Mouse (Mus musculus): ENCODE data around the gene Chrna1. TPM values are rescaled to one million over a fixed set of nuclear protein-coding genes. Genes with fewer than 3 reads are reported as not detected.
A peak's percentile ranks its signal among the peaks of the same experiment; 100 is the strongest.

Chrna1 gene
- polyA plus RNA-seq, 1 experiment, result 391 TPM

- no peaks in the 10 kb centered on the region for H3K27me3 ChIP-seq (ENCODE audit: control insufficient read depth, insufficient read depth, insufficient read length)
- H3K4me2 ChIP-seq (ENCODE audit: low read depth), result no peak overlapping the region
- TF ChIP-seq MYOD1 (IDR thresholded peaks at IDR 0.05; ENCODE audit: control insufficient read depth in 1 of 3, insufficient read length in 2 of 3, low read depth in 2 of 3) (no peak), POLR2AphosphoS2 (IDR thresholded peaks at IDR 0.05; ENCODE audit: insufficient read length, low read depth) (no peak), MAX (IDR thresholded peaks at IDR 0.05; ENCODE audit: low read depth) (no peak), POLR2A (IDR thresholded peaks at IDR 0.05; ENCODE audit: insufficient read length, low read depth) (no peak)
- H3K79me2 ChIP-seq (ENCODE audit: control insufficient read depth, insufficient read depth), result no peaks in the 10 kb centered on the region
- no peak overlapping the region for H3K4me3 ChIP-seq
- no peak overlapping the region for H3ac ChIP-seq (ENCODE audit: control insufficient read depth, insufficient read length)
- H3K36me3 ChIP-seq (ENCODE audit: control insufficient read depth, insufficient read depth), result no peaks in the 10 kb centered on the region
Observed at GRCm38 (mm10) chr2:73588951-73589350, 8.8 kb upstream of the Chrna1 start.

GRCm38 (mm10) chr2:73587109-73587506 is 7.0 kb upstream of the Chrna1 start:
- Histone ChIP-seq H3K79me2 (ENCODE audit: control insufficient read depth, insufficient read depth) (no peaks in the 10 kb centered on the region), H3K4me3 (no peak overlapping the region), H3ac (ENCODE audit: control insufficient read depth, insufficient read length) (no peak overlapping the region), H3K4me2 (ENCODE audit: low read depth) (peak overlapping the region; percentile 31), H3K27me3 (ENCODE audit: control insufficient read depth, insufficient read depth, insufficient read length) (no peaks in the 10 kb centered on the region), H3K36me3 (ENCODE audit: control insufficient read depth, insufficient read depth) (no peaks in the 10 kb centered on the region)
- TF ChIP-seq MYOG (IDR thresholded peaks at IDR 0.05; ENCODE audit: control insufficient read depth in 1 of 3, insufficient read depth in 1 of 3, insufficient read length in 2 of 3, low read depth in 2 of 3) (peak in 1 of 3 experiments; percentile 13), TCF3 (IDR thresholded peaks at IDR 0.05; ENCODE audit: insufficient read length, low read depth) (no peak)

- H3K79me2 ChIP-seq (ENCODE audit: control insufficient read depth, insufficient read depth), result no peaks in the 10 kb centered on the region
- H3K4me3 ChIP-seq, result no peak overlapping the region
- TF ChIP-seq POLR2AphosphoS2 (IDR thresholded peaks at IDR 0.05; ENCODE audit: insufficient read length, low read depth) (no peak), POLR2A (IDR thresholded peaks at IDR 0.05; ENCODE audit: insufficient read length, low read depth) (no peak), MYOG (IDR thresholded peaks at IDR 0.05; ENCODE audit: control insufficient read depth in 1 of 3, insufficient read depth in 1 of 3, insufficient read length in 2 of 3, low read depth in 2 of 3) (no peak), TCF12 (IDR thresholded peaks at IDR 0.05; ENCODE audit: insufficient read depth, poor library complexity, severe bottlenecking) (no peak)
- H3K36me3 ChIP-seq (ENCODE audit: control insufficient read depth, insufficient read depth), result no peaks in the 10 kb centered on the region
- no peaks in the 10 kb centered on the region for H3K27me3 ChIP-seq (ENCODE audit: control insufficient read depth, insufficient read depth, insufficient read length)
- peak overlapping the region; percentile 93 for H3K4me2 ChIP-seq (ENCODE audit: low read depth)
- H3ac ChIP-seq (ENCODE audit: control insufficient read depth, insufficient read length), result no peak overlapping the region
Observed at GRCm38 (mm10) chr2:73586392-73587108, 6.4 kb upstream of the Chrna1 start.

- H3K79me2 ChIP-seq (ENCODE audit: control insufficient read depth, insufficient read depth), result no peaks in the 10 kb centered on the region
- H3K36me3 ChIP-seq (ENCODE audit: control insufficient read depth, insufficient read depth), result no peaks in the 10 kb centered on the region
- no peaks in the 10 kb centered on the region for H3K27me3 ChIP-seq (ENCODE audit: control insufficient read depth, insufficient read depth, insufficient read length)
- no peak overlapping the region for H3ac ChIP-seq (ENCODE audit: control insufficient read depth, insufficient read length)
- TF ChIP-seq USF1 (IDR thresholded peaks at IDR 0.05; ENCODE audit: low read depth), result no peak
- TF ChIP-seq E2F4 (IDR thresholded peaks at IDR 0.05; ENCODE audit: insufficient read depth), result no peak
- peak; percentile 39 for TF ChIP-seq POLR2AphosphoS2 (IDR thresholded peaks at IDR 0.05; ENCODE audit: insufficient read length, low read depth)
- no peak for TF ChIP-seq MYOD1 (IDR thresholded peaks at IDR 0.05; ENCODE audit: control insufficient read depth in 1 of 3, insufficient read length in 2 of 3, low read depth in 2 of 3)
- no peak for TF ChIP-seq TCF12 (IDR thresholded peaks at IDR 0.05; ENCODE audit: insufficient read depth, poor library complexity, severe bottlenecking)
- no peak for TF ChIP-seq TCF3 (IDR thresholded peaks at IDR 0.05; ENCODE audit: insufficient read length, low read depth)
- TF ChIP-seq POLR2A (IDR thresholded peaks at IDR 0.05; ENCODE audit: insufficient read length, low read depth), result peak; percentile 27
- no peak for TF ChIP-seq CEBPB (IDR thresholded peaks at IDR 0.05; ENCODE audit: insufficient read depth, poor library complexity, severe bottlenecking)
- TF ChIP-seq REST (IDR thresholded peaks at IDR 0.05; ENCODE audit: insufficient read depth, insufficient read length), result no peak
- H3K4me3 ChIP-seq, result peak overlapping the region; percentile 47
- H3K4me2 ChIP-seq (ENCODE audit: low read depth), result peak overlapping the region; percentile 93
Observed at GRCm38 (mm10) chr2:73585347-73585831, 5.3 kb upstream of the Chrna1 start.

- no peaks in the 10 kb centered on the region for H3K79me2 ChIP-seq (ENCODE audit: control insufficient read depth, insufficient read depth)
- no peaks in the 10 kb centered on the region for H3K27me3 ChIP-seq (ENCODE audit: control insufficient read depth, insufficient read depth, insufficient read length)
- no peak overlapping the region for H3ac ChIP-seq (ENCODE audit: control insufficient read depth, insufficient read length)
- TF ChIP-seq TCF12 (IDR thresholded peaks at IDR 0.05; ENCODE audit: insufficient read depth, poor library complexity, severe bottlenecking) (no peak), MYOG (IDR thresholded peaks at IDR 0.05; ENCODE audit: control insufficient read depth in 1 of 3, insufficient read depth in 1 of 3, insufficient read length in 2 of 3, low read depth in 2 of 3) (no peak), POLR2A (IDR thresholded peaks at IDR 0.05; ENCODE audit: insufficient read length, low read depth) (peak; percentile 45), POLR2AphosphoS2 (IDR thresholded peaks at IDR 0.05; ENCODE audit: insufficient read length, low read depth) (no peak), CEBPB (IDR thresholded peaks at IDR 0.05; ENCODE audit: insufficient read depth, poor library complexity, severe bottlenecking) (no peak), TCF3 (IDR thresholded peaks at IDR 0.05; ENCODE audit: insufficient read length, low read depth) (no peak), MYOD1 (IDR thresholded peaks at IDR 0.05; ENCODE audit: control insufficient read depth in 1 of 3, insufficient read length in 2 of 3, low read depth in 2 of 3) (peak in 1 of 3 experiments; percentile 34)
- H3K4me3 ChIP-seq, result peak overlapping the region; percentile 47
- no peaks in the 10 kb centered on the region for H3K36me3 ChIP-seq (ENCODE audit: control insufficient read depth, insufficient read depth)
- peak overlapping the region; percentile 93 for H3K4me2 ChIP-seq (ENCODE audit: low read depth)
Observed at GRCm38 (mm10) chr2:73584645-73585346, 4.7 kb upstream of the Chrna1 start.

All from myocyte (in vitro differentiated cells).